Mouse (Mus musculus) frontal cortex, postnatal 10 days (tissue): Measurements from ENCODE around the gene Tgfb2.

ENCODE experiments used
- DNase-seq, 2 experiments: peaks; one replicate each; pipeline ENCODE4 v3.0.0; 2022; ENCODE audit warnings: low spot score in 2 of 2, mixed read lengths in 1 of 2

Gene Tgfb2

DNA sequence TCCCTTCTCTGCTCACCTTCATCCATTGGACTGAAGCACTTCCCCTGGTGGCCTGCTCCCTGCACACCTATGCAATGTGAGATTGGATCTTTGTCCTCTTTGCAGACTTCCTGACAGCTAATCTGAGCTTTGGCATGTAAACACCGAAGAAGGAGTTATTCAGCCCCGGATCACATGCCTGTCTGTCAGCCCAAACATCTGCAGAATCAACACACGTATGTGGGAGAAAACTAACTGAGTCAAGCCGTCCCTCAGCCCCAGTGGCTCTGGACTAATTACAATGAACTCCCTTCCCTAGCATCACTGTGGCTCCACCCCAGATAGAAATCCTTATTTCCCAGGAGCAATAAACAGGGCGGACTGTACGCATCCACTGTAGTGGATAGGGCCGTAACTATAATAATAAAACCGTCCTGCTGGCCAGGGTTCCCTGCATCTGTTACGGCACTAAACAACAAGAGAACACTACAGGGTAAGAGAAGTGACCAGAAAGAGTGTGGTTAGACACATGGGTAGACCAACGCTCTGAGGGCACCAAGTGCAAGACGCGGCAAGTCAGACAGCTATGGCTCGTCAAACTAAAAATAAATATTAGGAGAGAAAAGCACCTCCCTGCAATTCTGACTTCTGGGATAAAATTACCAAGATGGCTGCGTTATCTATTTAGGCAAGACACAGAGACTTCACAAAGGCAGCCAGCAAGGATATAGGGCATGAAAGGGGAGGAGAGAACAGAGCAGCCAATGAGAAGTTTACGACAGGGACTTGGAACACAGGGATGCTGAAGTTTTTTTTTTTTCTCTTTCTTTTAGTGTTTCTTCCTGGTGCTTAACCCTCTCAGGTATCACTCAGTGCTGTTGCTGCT lies 3.2 kb downstream of the Tgfb2 start:
- DNase-seq, result no peak

DNA sequence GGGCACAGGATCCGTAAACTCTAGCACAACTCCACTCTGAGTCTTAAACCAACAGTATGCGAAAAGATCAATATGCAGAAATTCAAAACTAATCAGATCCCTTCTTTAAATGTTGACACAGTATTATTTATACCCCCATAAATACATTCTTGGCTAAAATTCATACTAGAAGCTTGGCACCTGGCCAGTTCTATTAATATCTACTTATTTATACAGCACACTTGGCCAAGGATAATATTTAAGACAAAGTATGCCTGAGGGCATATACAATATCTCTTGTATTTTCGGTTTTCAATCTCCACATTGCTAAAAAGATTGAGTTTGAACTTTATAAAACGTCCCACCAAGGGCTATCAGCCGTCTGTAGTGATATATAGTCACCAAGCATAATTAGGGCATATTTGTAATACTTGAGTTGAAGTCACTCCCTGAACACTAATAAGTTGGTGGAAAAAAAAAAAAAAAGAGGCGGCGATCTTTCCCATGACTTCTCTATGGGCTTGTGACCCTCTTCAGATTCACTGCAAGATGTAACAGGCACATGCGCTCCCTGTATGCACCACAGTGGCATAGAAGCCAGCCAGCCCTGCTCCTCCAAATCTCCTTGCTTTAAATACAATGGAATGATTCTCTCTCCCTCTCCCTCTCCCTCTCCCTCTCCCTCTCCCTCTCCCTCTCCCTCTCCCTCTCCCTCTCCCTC lies 4.4 kb downstream of the Tgfb2 start:
- DNase-seq, result no peak

- no peak for DNase-seq
Measured at GRCm38 (mm10) chr1:186700496-186700895, 5.3 kb downstream of the Tgfb2 start.

DNA sequence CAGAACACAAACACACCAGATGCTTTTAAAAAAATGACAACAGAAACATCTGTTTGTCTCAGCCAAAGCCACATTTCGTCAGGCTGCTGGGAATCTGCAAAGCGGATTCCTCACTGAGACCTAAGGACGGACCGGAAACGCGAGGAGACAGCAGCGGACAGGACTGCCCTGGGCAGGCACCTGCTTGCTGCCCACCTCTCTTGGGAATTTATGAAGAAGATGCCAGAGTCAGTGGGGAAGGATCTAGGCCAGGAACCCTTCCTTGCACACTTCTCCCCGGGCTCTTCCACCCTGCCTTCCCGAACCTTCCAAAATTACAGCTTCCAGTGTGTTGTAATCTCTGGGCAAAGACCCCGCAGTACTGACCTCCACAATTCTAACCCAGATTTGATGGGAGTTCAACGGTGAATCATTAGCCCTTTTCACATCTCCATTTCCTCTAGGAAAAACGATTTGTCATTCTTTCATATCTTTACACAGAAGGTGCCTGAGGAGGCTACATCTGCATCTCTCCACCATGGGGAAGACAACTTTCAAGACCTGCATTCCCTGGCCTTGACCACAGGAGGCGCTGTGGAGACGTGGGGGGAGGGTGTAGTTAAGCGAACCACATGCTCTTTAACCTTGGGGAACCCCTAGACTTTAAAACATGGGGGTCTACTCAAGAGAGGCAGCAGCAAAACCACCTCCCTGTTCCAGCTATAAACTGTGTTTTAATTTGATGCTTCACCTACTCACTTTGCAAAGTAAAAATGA lies 7.0 kb downstream of the Tgfb2 start:
- DNase-seq, result no peak

DNA sequence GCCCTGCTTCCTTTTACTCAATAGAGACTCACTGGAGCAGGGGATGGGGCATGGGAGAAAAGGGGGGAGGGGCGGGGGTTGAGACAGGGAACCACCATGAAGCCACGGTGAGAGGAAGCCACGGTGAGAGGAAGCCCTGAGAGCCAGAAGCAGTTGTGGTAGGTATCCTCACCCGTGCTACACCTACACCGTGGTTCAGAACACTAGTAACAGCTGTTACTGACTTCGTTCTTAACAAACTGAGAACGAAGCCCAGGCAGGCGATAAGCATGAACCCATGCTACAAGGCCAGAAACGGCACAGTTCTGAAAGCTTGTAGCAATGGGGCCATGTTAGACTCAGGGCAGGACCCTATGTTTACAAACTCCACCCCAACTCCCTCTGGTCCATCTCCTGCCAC lies 9.6 kb downstream of the Tgfb2 start:
- no peak for DNase-seq

DNA sequence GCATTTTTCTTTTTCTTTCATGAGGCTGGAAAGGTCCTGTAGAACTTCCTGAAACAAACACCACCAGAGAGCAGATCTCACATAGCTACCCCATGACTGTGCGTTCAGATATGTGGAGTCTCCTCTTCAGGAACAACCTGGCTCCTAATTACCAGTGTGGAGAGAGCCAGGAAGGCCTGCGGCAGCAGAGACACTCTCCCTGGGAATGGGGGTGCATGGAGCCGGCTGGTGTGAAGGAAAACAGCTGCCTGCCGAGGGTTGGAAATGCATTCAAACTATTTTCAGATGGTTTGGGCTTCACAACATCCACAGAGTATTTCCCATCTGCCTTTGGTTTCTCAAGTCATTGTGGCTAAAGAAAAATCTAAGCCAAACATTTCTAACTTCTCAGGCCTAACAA lies 10.4 kb downstream of the Tgfb2 start:
- no peak for DNase-seq

DNA sequence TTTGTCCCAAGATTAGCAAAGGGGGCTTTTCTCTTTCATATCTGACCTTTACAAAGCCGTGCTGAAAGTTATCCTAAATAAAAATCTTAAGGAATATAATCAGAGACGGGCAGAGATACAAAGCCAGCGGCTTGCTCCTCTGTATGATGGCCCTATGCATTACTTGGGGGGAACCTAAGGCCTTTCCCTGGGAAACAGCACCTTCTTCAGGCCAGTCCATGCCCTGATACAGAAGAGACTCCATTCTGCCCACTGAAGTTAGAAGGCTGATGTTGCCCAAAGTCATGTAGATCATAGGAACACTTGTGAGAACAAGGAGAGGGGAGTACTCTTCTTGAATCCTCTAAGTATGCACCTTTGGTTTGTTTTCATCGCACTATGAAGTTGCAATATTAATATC lies 13.4 kb downstream of the Tgfb2 start:
- no peak for DNase-seq

- DNase-seq, result no peak
Measured at GRCm38 (mm10) chr1:186691708-186692107, 14.1 kb downstream of the Tgfb2 start.

DNA sequence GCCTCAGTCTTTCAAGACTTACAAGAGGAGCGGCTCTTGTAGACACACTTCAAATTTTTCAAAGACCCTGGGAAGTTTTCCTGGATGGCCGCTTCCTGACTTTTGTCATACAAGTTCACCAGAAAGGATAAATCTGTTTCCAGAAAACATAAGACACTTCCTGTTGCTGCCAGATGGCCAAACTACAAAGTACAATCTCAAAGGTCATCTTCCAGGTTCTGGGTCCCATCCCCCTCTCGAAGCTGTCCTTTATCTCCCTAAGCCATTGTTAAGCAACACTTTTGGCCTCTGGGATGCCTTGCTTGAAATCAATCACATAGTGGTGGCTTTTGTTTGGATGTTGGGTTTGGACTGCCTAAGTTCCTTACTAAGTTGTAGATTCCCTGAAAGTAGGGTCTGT lies 21.7 kb downstream of the Tgfb2 start:
- no peak for DNase-seq

- DNase-seq, result no peak
Measured at GRCm38 (mm10) chr1:186682606-186683005, 23.2 kb downstream of the Tgfb2 start.

- no peak for DNase-seq
Measured at GRCm38 (mm10) chr1:186677614-186678013, 28.2 kb downstream of the Tgfb2 start.

DNA sequence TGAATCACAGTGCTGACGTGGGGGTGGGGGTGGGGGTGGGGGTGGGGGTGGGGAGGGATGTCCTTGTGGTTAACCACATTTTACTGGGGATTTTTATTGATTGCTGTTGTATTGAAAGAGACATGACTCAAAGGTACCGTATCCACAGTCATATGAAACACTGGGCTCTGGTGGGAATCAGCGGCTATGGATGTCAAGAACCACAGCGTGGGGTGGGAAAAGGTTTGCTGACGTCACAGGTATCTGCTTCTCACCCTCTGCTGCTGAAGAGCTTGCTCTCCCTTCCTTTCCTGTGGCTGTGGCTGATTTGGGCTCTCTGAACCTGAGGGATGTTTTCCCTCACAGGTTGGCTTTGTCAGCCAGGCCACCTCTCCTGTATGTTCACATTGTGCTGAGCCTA lies 29.6 kb downstream of the Tgfb2 start:
- no peak for DNase-seq

GRCm38 (mm10) chr1:186675263-186675662 lies 30.5 kb downstream of the Tgfb2 start:
- DNase-seq, result no peak

DNA sequence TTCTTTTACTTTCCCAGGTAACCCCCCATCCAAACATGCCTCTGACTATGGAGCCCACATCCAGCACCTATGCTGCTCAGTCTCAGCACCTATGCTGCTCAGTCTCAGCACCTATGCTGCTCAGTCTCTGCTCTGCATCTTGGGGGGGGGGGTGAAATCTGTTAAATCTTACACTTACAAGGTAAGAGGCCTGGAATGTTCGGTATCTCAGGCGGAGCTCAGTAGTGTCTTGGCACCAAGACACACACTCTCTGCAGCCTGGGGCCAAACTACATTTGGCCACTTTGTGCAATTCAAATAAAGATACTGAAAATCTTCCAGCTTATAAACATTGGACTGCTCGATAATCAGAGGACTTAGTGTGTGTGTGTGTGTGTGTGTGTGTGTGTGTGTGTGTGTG lies 31.2 kb downstream of the Tgfb2 start:
- no peak for DNase-seq

DNA sequence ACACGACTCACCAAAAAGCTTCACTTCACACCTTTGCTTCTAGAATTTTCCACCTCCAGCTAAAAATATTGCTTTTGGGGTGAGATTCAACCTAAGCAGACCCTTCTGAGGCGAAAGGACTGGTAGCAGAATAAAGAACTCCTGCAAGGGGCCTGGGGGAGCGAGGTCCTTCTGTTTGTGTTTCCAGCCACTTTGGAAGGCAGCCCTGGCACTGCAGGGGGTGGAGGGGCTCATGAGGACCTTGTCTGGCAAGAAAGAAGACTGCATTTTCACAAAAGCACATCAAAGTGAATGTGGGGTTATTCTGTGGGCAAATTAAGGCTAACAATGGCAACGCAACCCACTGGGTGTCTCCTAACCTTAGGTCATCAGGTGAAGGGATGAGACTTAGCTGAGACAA lies 32.6 kb downstream of the Tgfb2 start:
- DNase-seq, result no peak

DNA sequence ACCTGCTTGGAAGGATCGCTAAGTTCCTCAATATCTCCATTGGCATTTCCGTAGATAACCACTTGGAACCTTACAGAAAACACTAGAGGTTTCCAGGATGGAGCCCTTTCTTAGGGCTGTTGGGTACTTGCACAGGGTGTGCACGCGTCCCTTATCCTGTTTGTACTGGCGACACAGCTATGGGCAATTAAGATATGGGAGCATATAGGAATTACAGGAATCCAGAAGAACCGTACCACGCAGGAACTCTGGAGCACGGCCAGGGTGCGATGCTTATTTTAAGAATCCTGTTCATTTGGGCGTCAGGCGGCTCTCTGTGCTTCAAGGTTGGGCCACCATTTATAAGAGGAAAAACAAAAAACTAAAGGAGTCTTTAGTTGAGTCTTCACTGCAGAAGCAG lies 42.4 kb downstream of the Tgfb2 start:
- DNase-seq, result no peak

- DNase-seq, result no peak
Measured at GRCm38 (mm10) chr1:186662996-186663395, 42.8 kb downstream of the Tgfb2 start.

DNA sequence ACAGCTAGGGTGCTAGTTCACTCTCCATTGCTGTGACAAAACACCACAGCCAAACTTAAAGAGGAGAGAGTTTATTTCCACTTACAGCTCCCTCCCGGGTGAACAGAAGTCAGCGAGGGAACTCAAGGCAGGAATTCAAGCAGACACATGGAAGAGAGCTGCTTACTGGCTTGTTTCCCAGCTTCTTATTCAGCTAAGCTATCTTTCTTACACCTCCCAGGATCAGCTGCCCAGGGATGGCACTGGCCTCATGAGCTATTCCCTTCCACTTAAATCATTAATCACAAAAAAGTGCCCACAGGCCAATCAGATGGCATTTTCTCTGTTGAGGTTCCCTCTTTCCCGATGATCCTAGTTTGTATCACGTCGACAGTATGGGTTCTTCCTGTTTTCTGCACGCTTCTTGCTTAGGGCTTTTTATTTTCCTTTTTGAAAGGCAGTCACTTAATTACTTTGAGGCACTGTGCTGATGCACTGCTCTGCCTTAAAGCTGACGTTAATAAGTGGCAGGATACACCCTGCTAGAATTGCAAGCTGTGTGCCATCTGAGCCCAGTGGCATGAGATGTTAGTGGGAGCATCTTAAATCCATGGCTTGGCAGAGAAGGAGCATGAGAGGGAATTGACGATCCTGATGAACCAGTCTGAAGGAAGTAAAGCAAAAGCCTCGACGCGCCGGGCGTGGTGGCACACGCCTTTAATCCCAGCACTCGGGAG lies 44.4 kb downstream of the Tgfb2 start:
- no peak for DNase-seq

GRCm38 (mm10) chr1:186658783-186659182 lies 47.0 kb downstream of the Tgfb2 start:
- no peak for DNase-seq

- DNase-seq, result no peak
Measured at GRCm38 (mm10) chr1:186657559-186658219, 48.1 kb downstream of the Tgfb2 start.

- DNase-seq, result no peak
Measured at GRCm38 (mm10) chr1:186656732-186657329, 49.0 kb downstream of the Tgfb2 start.
